8 mouse cellular contexts compared by ENCODE assay signal in the genomic region with DNA sequence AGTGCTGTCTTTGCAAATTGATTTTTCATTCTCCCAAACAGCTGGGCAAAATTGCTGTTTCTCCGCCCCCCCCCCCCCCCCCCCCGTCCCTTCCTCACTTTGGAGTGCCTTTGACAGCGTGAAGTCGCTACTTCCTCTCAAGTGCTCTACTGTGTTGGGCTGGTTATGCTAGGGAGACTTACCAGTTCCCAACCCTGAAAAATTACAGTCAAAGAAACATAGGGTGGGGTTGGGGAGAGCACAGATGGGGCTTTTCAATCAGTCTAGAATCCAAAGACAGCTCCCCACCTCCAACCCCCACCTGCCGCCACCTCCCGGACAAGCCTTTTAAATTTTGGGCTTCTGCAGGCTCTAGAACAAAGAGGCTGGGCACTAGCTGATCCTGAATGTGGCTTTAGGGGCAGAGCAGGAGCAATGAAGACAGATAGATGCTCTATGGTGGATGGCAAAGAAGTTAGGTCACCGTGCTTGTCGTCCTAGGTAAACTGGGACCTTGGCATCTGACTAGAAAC. TPM values are rescaled to one million over a fixed set of nuclear protein-coding genes. Genes with fewer than 3 reads are reported as not detected.
DNase-seq lines count a peak whose midpoint lies in the region; ATAC-seq lines count a peak whose summit lies in the region.

No protein-coding gene starts in this region.

- peak overlapping the region; percentile 83 for H3K4me3 ChIP-seq in hindbrain, embryonic 13.5 days
- H3K4me3 ChIP-seq in midbrain, embryonic 11.5 days (ENCODE audit: low read depth, low read length) = peak overlapping the region; percentile 67

- 6% methylated on average over 8 of the region's 8 CpGs for WGBS in hindbrain, embryonic 13.5 days
- 6% methylated on average over 7 of the region's 8 CpGs for WGBS in midbrain, embryonic 11.5 days

- H3K4me1 ChIP-seq in hindbrain, embryonic 13.5 days (replicated peaks) = peaks cover 61% of the 10 kb centered on the region
- H3K4me1 ChIP-seq in midbrain, embryonic 11.5 days (ENCODE audit: control insufficient read depth, insufficient read depth, low read length) = peaks cover 57% of the 10 kb centered on the region

- peak; percentile 28; the same call in 1 of the 2 replicates for ATAC-seq in cerebellum, adult (ENCODE audit: insufficient number of reproducible peaks, low FRiP score, low TSS enrichment)
- peak; percentile 49 for ATAC-seq in hindbrain, embryonic 13.5 days (ENCODE audit: low FRiP score)
- ATAC-seq in midbrain, embryonic 11.5 days (ENCODE audit: low FRiP score) = peak; percentile 34

- H3K27ac ChIP-seq in hindbrain, embryonic 13.5 days = peak overlapping the region; percentile 94
- peak overlapping the region; percentile 60; the same call in 1 of the 2 replicates for H3K27ac ChIP-seq in midbrain, embryonic 11.5 days (ENCODE audit: low read depth, low read length)

- H3K27me3 ChIP-seq in hindbrain, embryonic 13.5 days = no peaks in the 10 kb centered on the region
- no peaks in the 10 kb centered on the region for H3K27me3 ChIP-seq in midbrain, embryonic 11.5 days (ENCODE audit: control insufficient read depth, insufficient read depth, low read length)

- peak overlapping the region; percentile 96 for H3K9ac ChIP-seq in hindbrain, embryonic 13.5 days
- H3K9ac ChIP-seq in midbrain, embryonic 11.5 days (ENCODE audit: low read length) = peak overlapping the region; percentile 88

- H3K36me3 ChIP-seq in hindbrain, embryonic 13.5 days = no peaks in the 10 kb centered on the region
- no peaks in the 10 kb centered on the region for H3K36me3 ChIP-seq in midbrain, embryonic 11.5 days (ENCODE audit: control insufficient read depth, insufficient read depth, low read length)

- H3K4me2 ChIP-seq in hindbrain, embryonic 13.5 days = peak overlapping the region; percentile 82
- peak overlapping the region; percentile 99 for H3K4me2 ChIP-seq in midbrain, embryonic 11.5 days

- no peak for DNase-seq in cerebellum, postnatal 4 days (ENCODE audit: low spot score in 2 of 2)
- DNase-seq in thymus, postnatal 14 days = peak; percentile 11
- DNase-seq in thymus, postnatal 10 days (ENCODE audit: low spot score in 2 of 2) = no peak
- DNase-seq in midbrain, embryonic 11.5 days (ENCODE audit: low spot score, missing footprints) = peak; percentile 92
- DNase-seq in spleen, adult 12 weeks (ENCODE audit: low spot score) = no peak
- no peak for DNase-seq in layer of hippocampus, adult 9-11 months

- H3K9me3 ChIP-seq in hindbrain, embryonic 13.5 days = no peaks in the 10 kb centered on the region
- H3K9me3 ChIP-seq in midbrain, embryonic 11.5 days (ENCODE audit: control insufficient read depth, low read length) = no peaks in the 10 kb centered on the region

RNA-seq across cellular contexts. Expression of a gene that starts 46.6 kb away (rescaled TPM):
- polyA plus RNA-seq in hindbrain, embryonic 13.5 days (2015; fragmentation: Nextera tagmentation; extraction: Ambion mirVana) = 131 and 137 TPM in 2 replicates
- 128 and 137 TPM in 2 replicates for polyA plus RNA-seq in midbrain, embryonic 11.5 days (2014; fragmentation: Nextera tagmentation; extraction: Ambion mirVana)

Comparison
In these comparisons a context has a peak if more than half of its experiments do, and no peak if none do; other contexts are left out.
1. DNase-seq: peak in thymus, postnatal 14 days (single experiment) and midbrain, embryonic 11.5 days (single experiment); none in cerebellum, postnatal 4 days (0 of 2), thymus, postnatal 10 days (0 of 2), spleen, adult 12 weeks (single experiment) and layer of hippocampus, adult 9-11 months (single experiment).
2. Peak in every context shown above with its lines, with median percentiles within 50 percentile points of each other: ATAC-seq.